Mouse (Mus musculus): ENCODE data around the gene Pcp4. TPM values are rescaled to one million over a fixed set of nuclear protein-coding genes. Genes with fewer than 3 reads are reported as not detected.

The Pcp4 gene
- polyA plus RNA-seq, 1 experiment from 2014 or later: 32.6 TPM

- WGBS: 49% methylated on average over 4 of the region's 4 CpGs
- ATAC-seq (ENCODE audit: low read depth) (no peak), DNase-seq (ENCODE audit: low spot score) (no peak)
- Histone ChIP-seq H3K9ac (ENCODE audit: low read depth, low read length) (no peak overlapping the region), H3K36me3 (ENCODE audit: control insufficient read depth, insufficient read depth, low read length) (no peaks in the 10 kb centered on the region), H3K4me2 (ENCODE audit: low read depth, low read length) (no peak overlapping the region), H3K27me3 (replicated peaks; ENCODE audit: control insufficient read depth, insufficient read depth, low read length) (no peaks in the 10 kb centered on the region), H3K9me3 (ENCODE audit: control insufficient read depth, low read length) (no peaks in the 10 kb centered on the region), H3K4me1 (ENCODE audit: control insufficient read depth, insufficient read depth, low read length) (peaks cover 6% of the 10 kb centered on the region), H3K4me3 (ENCODE audit: low read depth, low read length) (no peak overlapping the region), H3K27ac (replicated peaks; ENCODE audit: low read depth, low read length) (no peak overlapping the region)
Measured at GRCm38 (mm10) chr16:96469640-96470039, 2.2 kb downstream of the Pcp4 start.

GRCm38 (mm10) chr16:96472361-96472760, 5.0 kb downstream of the Pcp4 start:
- Histone ChIP-seq H3K4me2 (ENCODE audit: low read depth, low read length) (no peak overlapping the region), H3K9ac (ENCODE audit: low read depth, low read length) (no peak overlapping the region), H3K36me3 (ENCODE audit: control insufficient read depth, insufficient read depth, low read length) (no peaks in the 10 kb centered on the region), H3K9me3 (ENCODE audit: control insufficient read depth, low read length) (no peaks in the 10 kb centered on the region), H3K4me3 (ENCODE audit: low read depth, low read length) (no peak overlapping the region), H3K27me3 (replicated peaks; ENCODE audit: control insufficient read depth, insufficient read depth, low read length) (no peaks in the 10 kb centered on the region), H3K4me1 (ENCODE audit: control insufficient read depth, insufficient read depth, low read length) (peaks cover 6% of the 10 kb centered on the region), H3K27ac (replicated peaks; ENCODE audit: low read depth, low read length) (no peak overlapping the region)
- ATAC-seq (ENCODE audit: low read depth) (no peak), DNase-seq (ENCODE audit: low spot score) (peak; percentile 44)
- WGBS: 25% methylated on average over 5 of the region's 5 CpGs

GRCm38 (mm10) chr16:96472816-96473215, 5.4 kb downstream of the Pcp4 start:
- H3K4me3 ChIP-seq (ENCODE audit: low read depth, low read length): no peak overlapping the region
- no peaks in the 10 kb centered on the region for H3K27me3 ChIP-seq (replicated peaks; ENCODE audit: control insufficient read depth, insufficient read depth, low read length)
- H3K9ac ChIP-seq (ENCODE audit: low read depth, low read length): no peak overlapping the region
- no peak overlapping the region for H3K4me2 ChIP-seq (ENCODE audit: low read depth, low read length)
- no peaks in the 10 kb centered on the region for H3K36me3 ChIP-seq (ENCODE audit: control insufficient read depth, insufficient read depth, low read length)
- H3K4me1 ChIP-seq (ENCODE audit: control insufficient read depth, insufficient read depth, low read length): peaks cover 6% of the 10 kb centered on the region
- no peak overlapping the region for H3K27ac ChIP-seq (replicated peaks; ENCODE audit: low read depth, low read length)
- peak; percentile 35 for DNase-seq (ENCODE audit: low spot score)
- ATAC-seq (ENCODE audit: low read depth): no peak; the same call in 1 of the 2 replicates
- WGBS: 34% methylated on average over 7 of the region's 7 CpGs
- H3K9me3 ChIP-seq (ENCODE audit: control insufficient read depth, low read length): no peaks in the 10 kb centered on the region

GRCm38 (mm10) chr16:96474185-96474584, 6.8 kb downstream of the Pcp4 start:
- Histone ChIP-seq H3K4me3 (ENCODE audit: low read depth, low read length) (no peak overlapping the region), H3K4me1 (ENCODE audit: control insufficient read depth, insufficient read depth, low read length) (peaks cover 6% of the 10 kb centered on the region), H3K27me3 (replicated peaks; ENCODE audit: control insufficient read depth, insufficient read depth, low read length) (no peaks in the 10 kb centered on the region), H3K36me3 (ENCODE audit: control insufficient read depth, insufficient read depth, low read length) (no peaks in the 10 kb centered on the region), H3K4me2 (ENCODE audit: low read depth, low read length) (no peak overlapping the region), H3K27ac (replicated peaks; ENCODE audit: low read depth, low read length) (no peak overlapping the region), H3K9me3 (ENCODE audit: control insufficient read depth, low read length) (no peaks in the 10 kb centered on the region), H3K9ac (ENCODE audit: low read depth, low read length) (no peak overlapping the region)
- no peak for DNase-seq (ENCODE audit: low spot score)
- no peak for ATAC-seq (ENCODE audit: low read depth)
- 84% methylated on average over 3 of the region's 3 CpGs for WGBS

- H3K4me3 ChIP-seq (ENCODE audit: low read depth, low read length): no peak overlapping the region
- no peak overlapping the region for H3K4me2 ChIP-seq (ENCODE audit: low read depth, low read length)
- H3K27ac ChIP-seq (replicated peaks; ENCODE audit: low read depth, low read length): no peak overlapping the region
- no peaks in the 10 kb centered on the region for H3K9me3 ChIP-seq (ENCODE audit: control insufficient read depth, low read length)
- H3K4me1 ChIP-seq (ENCODE audit: control insufficient read depth, insufficient read depth, low read length): no peaks in the 10 kb centered on the region
- H3K36me3 ChIP-seq (ENCODE audit: control insufficient read depth, insufficient read depth, low read length): no peaks in the 10 kb centered on the region
- no peaks in the 10 kb centered on the region; the same call in 1 of the 2 replicates for H3K27me3 ChIP-seq (replicated peaks; ENCODE audit: control insufficient read depth, insufficient read depth, low read length)
- DNase-seq (ENCODE audit: low spot score): no peak
- WGBS: 90% methylated on average over 4 of the region's 4 CpGs
- H3K9ac ChIP-seq (ENCODE audit: low read depth, low read length): no peak overlapping the region
- no peak for ATAC-seq (ENCODE audit: low read depth)
Measured at GRCm38 (mm10) chr16:96481791-96482190, 14.4 kb downstream of the Pcp4 start.

GRCm38 (mm10) chr16:96487007-96487684, 19.7 kb downstream of the Pcp4 start:
- H3K4me2 ChIP-seq (ENCODE audit: low read depth, low read length): no peak overlapping the region
- no peaks in the 10 kb centered on the region for H3K9me3 ChIP-seq (ENCODE audit: control insufficient read depth, low read length)
- H3K36me3 ChIP-seq (ENCODE audit: control insufficient read depth, insufficient read depth, low read length): no peaks in the 10 kb centered on the region
- no peaks in the 10 kb centered on the region for H3K4me1 ChIP-seq (ENCODE audit: control insufficient read depth, insufficient read depth, low read length)
- H3K9ac ChIP-seq (ENCODE audit: low read depth, low read length): no peak overlapping the region
- no peaks in the 10 kb centered on the region; the same call in 1 of the 2 replicates for H3K27me3 ChIP-seq (replicated peaks; ENCODE audit: control insufficient read depth, insufficient read depth, low read length)
- no peak for ATAC-seq (ENCODE audit: low read depth)
- no peak for DNase-seq (ENCODE audit: low spot score)
- no peak overlapping the region for H3K4me3 ChIP-seq (ENCODE audit: low read depth, low read length)
- 72% methylated on average over 11 of the region's 11 CpGs for WGBS
- no peak overlapping the region for H3K27ac ChIP-seq (replicated peaks; ENCODE audit: low read depth, low read length)

GRCm38 (mm10) chr16:96488038-96488437, 20.6 kb downstream of the Pcp4 start:
- no peaks in the 10 kb centered on the region for H3K36me3 ChIP-seq (ENCODE audit: control insufficient read depth, insufficient read depth, low read length)
- no peak overlapping the region for H3K9ac ChIP-seq (ENCODE audit: low read depth, low read length)
- 72% methylated on average over 5 of the region's 5 CpGs for WGBS
- H3K9me3 ChIP-seq (ENCODE audit: control insufficient read depth, low read length): no peaks in the 10 kb centered on the region
- H3K4me1 ChIP-seq (ENCODE audit: control insufficient read depth, insufficient read depth, low read length): no peaks in the 10 kb centered on the region
- H3K4me2 ChIP-seq (ENCODE audit: low read depth, low read length): no peak overlapping the region
- DNase-seq (ENCODE audit: low spot score) (peak; percentile 22), ATAC-seq (ENCODE audit: low read depth) (no peak)
- no peak overlapping the region for H3K27ac ChIP-seq (replicated peaks; ENCODE audit: low read depth, low read length)
- no peaks in the 10 kb centered on the region; the same call in 1 of the 2 replicates for H3K27me3 ChIP-seq (replicated peaks; ENCODE audit: control insufficient read depth, insufficient read depth, low read length)
- H3K4me3 ChIP-seq (ENCODE audit: low read depth, low read length): no peak overlapping the region

GRCm38 (mm10) chr16:96491530-96491929, 24.1 kb downstream of the Pcp4 start:
- Histone ChIP-seq H3K9me3 (ENCODE audit: control insufficient read depth, low read length) (no peaks in the 10 kb centered on the region), H3K27ac (replicated peaks; ENCODE audit: low read depth, low read length) (no peak overlapping the region), H3K4me1 (ENCODE audit: control insufficient read depth, insufficient read depth, low read length) (no peaks in the 10 kb centered on the region), H3K9ac (ENCODE audit: low read depth, low read length) (no peak overlapping the region), H3K4me2 (ENCODE audit: low read depth, low read length) (no peak overlapping the region), H3K27me3 (replicated peaks; ENCODE audit: control insufficient read depth, insufficient read depth, low read length) (no peaks in the 10 kb centered on the region), H3K36me3 (ENCODE audit: control insufficient read depth, insufficient read depth, low read length) (no peaks in the 10 kb centered on the region), H3K4me3 (ENCODE audit: low read depth, low read length) (no peak overlapping the region)
- ATAC-seq (ENCODE audit: low read depth) (no peak), DNase-seq (ENCODE audit: low spot score) (no peak)
- WGBS: 79% methylated on average over 3 of the region's 3 CpGs

GRCm38 (mm10) chr16:96494079-96494478, 26.7 kb downstream of the Pcp4 start:
- DNase-seq (ENCODE audit: low spot score) (no peak), ATAC-seq (ENCODE audit: low read depth) (no peak)
- 71% methylated on average over 6 of the region's 6 CpGs for WGBS
- no peaks in the 10 kb centered on the region for H3K4me1 ChIP-seq (ENCODE audit: control insufficient read depth, insufficient read depth, low read length)
- H3K27ac ChIP-seq (replicated peaks; ENCODE audit: low read depth, low read length): no peak overlapping the region
- H3K4me3 ChIP-seq (ENCODE audit: low read depth, low read length): no peak overlapping the region
- H3K27me3 ChIP-seq (replicated peaks; ENCODE audit: control insufficient read depth, insufficient read depth, low read length): no peaks in the 10 kb centered on the region
- H3K36me3 ChIP-seq (ENCODE audit: control insufficient read depth, insufficient read depth, low read length): no peaks in the 10 kb centered on the region
- H3K9ac ChIP-seq (ENCODE audit: low read depth, low read length): no peak overlapping the region
- no peaks in the 10 kb centered on the region for H3K9me3 ChIP-seq (ENCODE audit: control insufficient read depth, low read length)
- H3K4me2 ChIP-seq (ENCODE audit: low read depth, low read length): no peak overlapping the region

Measured in embryonic facial prominence, embryonic 14.5 days (tissue).